Mouse (Mus musculus) frontal cortex, postnatal 36 days (tissue): ENCODE measurements around the gene Nipsnap1.
A peak's percentile ranks its signal among the peaks of the same experiment; 100 is the strongest.

Source experiments
- DNase-seq, 2 experiments: peaks; one replicate each; pipeline ENCODE4 v3.0.0; 2022; ENCODE audit warnings: low spot score in 2 of 2

Nipsnap1 gene

DNA sequence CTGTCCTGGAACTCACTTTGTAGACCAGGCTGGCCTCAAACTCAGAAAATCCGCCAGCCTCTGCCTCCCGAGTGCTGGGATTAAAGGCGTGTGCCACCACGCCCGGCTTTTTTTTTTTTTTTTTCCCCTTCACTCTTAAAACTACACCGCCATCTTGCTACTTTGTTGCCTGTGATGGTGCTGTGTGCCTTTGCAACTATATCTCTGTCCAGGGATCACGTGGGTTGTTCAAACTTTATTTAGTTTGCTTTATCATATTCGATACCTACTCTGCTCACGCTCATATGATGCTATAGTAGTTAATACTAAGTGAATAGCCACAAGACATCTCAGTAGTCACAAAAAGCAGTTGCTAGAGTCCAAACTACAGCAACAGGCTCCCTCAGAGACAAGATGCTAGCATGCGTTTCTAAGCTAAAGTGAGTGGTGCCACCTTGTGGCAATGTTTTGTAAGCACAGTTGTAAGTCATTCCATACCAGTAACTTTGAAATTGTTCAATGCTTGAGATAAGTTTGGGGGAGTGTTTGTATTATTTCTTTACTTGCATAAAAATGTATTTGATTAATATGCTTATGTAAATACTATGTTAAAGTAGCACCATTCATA, 8.0 kb upstream of the Nipsnap1 start:
- DNase-seq: peak; percentile 49 to 80

DNA sequence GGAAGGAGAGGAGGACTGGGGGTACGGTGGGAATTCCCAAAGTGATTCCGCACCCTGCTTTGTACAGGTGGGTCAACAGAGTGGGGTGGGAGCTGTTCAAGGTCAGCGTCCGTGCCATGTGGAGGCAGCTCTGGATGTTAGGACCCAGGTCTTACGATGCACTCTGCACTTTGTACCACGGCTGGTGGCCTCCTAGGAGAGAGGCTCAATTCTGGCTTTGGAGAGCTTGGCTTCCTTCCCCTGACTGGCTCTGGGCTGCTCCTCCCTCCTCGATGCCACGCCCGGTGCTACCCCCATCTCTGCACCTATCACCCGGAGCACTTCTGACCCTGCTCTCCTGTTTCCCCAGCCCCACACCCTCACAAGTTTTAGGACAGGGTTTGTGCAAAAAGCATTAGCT, 800 bp downstream of the Nipsnap1 start:
- no peak for DNase-seq

DNA sequence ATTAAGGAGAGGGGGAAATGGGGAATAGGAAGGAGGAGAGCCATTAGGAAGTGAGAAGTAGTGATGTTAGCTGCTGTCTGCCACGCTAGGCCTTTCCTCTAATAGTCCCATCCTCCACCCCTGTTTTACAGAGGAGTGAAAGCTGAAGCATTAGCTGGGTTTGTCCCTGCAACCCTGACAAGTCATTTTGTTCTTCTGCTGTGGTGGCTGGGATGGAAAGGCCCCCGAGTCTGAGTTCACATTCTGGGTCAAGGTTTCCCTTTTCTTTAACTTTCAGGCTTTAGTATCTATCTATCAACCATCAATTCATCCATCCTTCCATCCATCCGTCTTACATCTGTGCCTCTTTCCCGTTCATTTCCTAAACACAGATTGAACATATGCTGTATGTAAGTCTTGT, 7.3 kb downstream of the Nipsnap1 start:
- no peak for DNase-seq

DNA sequence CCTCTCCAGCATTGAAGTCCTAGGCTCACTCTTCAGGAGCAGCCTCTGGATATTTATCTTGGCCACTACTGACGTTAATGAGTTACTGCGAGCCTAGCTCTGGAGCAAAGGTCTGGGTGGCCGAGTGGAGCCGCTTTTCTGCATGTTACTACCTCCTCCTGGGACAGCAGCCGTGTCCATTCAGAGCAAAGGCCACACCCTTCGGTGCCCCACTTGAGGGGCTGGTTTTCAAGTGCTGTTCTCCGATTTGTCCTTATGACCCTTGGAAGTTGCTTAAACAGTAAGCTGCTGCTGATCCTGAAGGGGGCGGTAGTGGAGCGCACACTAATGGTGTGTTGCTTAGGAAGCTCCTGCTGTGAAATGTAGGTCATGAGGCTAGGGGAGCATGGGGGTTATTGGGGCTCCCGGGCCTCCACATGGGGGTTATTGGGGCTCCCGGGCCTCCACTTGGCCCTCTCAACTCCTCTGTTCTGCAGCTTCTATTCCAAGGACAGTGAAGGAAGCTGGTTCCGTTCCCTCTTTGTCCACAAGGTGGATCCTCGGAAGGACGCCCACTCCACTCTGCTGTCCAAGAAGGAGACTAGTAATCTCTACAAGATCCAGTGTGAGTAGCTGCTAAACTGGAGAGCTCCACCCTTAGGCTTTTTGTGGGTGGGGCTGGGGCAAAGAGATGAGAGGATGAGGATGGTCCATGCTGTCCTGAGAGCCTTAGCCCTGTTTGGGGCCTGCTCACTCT, 9.3 kb downstream of the Nipsnap1 start:
- no peak for DNase-seq

DNA sequence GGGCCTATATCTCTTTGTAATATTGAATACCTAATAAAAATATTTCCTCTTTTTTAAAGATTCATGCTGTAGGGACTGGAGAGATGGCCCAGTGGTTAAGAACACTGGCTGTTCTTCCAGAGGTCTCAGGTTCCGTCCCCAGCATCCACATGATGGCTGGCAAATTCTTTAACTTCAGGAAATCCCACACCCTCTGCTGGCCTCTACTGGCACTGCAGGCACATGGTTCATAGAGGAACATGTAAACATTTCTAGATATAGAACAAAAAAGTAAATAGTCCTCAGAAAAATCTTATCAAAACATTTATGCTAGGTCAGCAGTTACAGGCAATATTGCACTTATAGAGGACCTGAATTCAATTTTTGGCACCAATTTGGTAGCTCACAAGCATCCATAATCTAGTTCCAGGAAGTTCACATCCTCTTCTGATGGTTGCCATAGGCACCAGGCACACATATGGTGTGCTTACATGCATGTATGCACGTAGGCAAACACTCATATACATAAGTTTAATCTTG, 11.7 kb downstream of the Nipsnap1 start:
- DNase-seq: peak; percentile 26 to 47

DNA sequence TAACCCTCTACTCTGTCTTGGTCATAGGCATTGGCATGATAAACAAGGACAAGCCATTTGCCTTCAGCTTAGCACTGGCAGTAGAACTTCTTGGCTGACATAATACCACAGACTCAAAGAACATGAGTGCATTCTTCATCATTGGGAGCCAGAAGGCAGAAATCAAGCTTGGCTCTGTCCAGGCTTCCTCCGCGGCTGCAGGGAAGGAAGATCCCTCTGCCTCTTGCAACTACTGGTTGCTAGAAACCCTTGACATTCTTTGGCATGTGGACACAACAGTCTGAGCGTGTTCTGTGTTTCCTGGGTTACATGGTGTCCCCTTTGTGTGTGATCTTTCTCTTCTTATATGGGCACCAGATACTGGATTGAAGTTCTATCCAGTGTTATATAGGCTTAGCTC, 13.2 kb downstream of the Nipsnap1 start:
- DNase-seq: no peak

DNA sequence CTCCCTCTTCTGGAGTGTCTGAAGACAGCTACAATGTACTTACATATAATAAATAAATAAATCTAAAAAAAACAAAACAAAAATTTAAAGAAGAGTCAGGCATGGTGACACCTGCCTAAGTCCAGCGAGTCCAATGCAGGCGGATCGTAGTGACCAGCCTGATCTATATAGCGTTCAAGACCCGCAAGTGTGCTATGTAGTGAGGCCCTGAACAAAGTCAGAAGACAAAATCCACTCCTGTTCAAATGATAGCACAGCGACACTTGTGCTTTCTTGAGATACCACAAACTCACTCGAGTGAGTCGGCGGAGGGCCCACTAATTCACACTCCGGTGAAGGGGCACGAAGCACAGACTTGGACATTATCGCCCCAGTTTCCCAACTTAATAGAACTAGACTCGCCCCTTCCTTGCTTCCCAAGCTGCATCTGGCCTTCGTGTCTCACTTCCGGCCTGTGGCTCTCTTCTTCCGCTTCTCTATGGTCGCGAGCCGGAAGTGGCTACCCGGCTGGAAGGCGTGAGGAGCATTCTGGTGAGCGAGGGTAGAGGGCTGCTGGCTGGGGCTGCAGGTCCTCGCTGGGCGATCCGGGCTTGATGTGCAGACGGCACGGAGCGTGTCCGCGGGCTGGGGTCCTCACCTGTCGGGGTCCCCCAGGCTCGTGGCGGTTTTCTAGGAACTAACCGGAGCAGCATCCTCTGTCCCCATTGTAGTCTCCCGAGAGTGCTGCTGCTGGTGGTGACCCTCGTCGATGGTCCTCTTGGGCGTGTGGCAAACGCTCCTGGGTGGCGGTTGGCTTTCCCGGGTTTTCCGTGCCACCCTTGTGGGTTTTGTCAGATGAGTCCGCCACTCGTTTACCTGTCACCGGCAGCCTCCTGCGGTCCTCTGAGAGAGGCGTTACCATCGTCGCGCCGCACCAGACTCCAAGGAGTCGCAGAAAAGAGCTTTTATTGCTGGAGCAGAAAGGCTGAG, 21.4 kb downstream of the Nipsnap1 start, which contains the start of gene Thoc5:
TSS of gene Thoc5 (plus strand) at position 473 of the 969 bp plus-strand sequence.
- DNase-seq: peak; percentile 85

DNA sequence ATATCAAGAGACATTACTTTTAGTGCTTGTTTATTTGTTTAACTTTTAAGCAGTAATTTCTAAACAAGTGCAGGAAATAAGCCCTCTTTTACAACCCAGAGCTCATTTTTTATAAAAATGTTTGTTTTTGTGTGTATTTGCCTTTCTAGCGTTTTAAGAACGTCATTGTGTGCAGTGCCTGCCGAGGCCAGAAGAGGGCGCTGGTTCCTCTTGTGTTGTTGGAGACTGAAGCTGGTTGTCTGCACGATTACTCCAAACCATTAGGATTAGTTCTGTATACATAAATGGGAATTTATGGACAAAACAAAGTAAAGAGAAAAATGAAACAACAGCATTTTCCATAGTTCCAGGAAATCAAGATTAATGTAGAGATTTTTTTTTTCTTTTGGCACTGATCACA, 26.7 kb downstream of the Nipsnap1 start:
- DNase-seq: no peak

DNA sequence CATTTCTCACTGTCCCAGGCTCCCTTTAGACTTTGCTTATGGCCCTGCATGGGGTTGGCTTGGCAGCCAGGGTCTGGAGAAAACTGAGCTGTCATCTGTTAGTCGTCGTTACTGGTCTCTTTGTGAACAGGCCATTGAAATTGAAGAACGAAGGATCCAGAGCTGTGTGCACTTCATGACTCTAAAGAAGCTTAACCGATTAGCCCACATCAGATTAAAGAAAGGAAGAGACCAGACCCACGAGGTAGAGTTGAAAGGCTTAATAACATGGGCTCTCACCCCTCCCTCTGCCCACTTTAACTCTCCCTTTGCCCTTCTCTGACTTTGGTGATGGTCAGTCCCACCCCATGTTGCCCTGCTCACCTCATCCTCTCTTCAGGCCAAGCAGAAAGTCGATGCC, 28.2 kb downstream of the Nipsnap1 start:
- no peak for DNase-seq

DNA sequence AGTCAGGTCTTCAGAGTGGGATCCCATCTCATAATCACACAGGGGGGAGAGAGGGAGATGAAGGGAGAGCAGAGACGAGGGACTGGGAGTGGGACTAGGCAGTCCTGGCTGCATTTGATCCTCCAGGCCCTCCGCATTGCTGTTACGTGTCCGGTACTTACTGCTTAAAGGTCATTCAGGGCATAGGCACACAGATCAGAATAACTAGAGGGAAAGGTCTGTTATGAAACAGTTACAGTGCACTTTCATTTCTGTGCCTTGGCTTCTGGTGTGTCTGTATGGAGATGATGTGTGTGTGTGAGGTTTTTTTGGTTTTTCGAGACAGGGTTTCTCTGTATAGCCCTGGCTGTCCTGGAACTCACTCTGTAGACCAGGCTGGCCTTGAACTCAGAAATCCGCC, 32.5 kb downstream of the Nipsnap1 start:
- DNase-seq: no peak

DNA sequence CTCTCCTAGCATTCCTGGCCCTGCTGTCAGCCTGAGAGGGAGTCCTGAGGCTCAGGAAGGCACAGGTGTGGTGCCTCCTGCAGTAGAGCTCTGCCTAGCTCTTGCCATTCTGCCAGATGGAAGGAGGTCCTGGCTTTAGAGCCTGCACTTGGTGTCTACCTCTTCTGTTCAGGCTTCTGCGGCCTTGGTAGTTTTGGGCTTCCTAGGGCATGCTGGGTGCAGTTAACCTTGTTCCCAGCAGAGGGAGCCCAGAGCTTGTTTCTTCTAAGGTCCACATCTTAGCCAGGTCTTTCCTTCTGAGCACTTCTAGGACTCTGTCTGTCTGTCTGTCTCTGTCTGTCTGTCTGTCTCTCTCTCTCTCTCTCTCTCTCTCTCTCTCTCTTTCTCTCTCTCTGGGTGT, 42.3 kb downstream of the Nipsnap1 start:
- peak; percentile 60 to 71 for DNase-seq

DNA sequence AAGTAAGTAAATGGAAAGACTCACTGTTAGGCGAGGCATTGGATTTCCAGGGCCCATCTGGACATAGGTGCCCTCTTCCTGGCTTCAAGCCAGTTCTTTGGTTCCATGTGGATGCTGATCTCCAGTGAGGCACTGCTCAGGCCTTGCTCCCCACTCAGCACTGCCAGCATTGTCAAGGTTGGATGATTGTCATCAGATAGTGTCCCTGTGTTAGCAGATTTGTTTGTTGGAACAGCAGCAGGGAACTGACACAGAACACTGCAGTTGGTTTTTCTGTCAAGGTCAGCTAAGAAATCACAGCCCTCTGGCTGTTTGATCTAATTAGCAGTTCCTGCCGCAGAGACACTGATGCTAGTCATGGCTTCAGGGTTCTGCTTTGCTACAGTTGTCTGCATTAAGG, 47.5 kb downstream of the Nipsnap1 start:
- no peak for DNase-seq

DNA sequence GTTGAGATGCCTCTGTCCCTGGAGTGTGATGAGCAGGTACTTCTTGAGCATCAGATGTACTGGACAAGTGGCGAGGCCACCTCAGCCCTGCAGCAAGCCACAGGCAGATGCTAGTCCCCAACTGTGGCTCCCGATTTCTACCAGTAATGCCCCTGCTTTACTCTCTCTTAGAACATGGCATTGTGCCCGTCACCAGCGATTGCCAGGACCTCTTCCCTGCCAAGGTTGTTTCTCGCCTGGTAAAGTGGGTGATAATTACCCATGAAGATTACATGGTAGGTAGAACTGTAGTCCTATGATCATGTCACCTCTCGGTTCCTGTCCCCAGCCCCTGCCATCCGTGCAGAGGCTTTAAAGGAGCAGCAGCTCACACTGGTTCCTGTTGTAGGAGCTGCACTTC, 48.0 kb downstream of the Nipsnap1 start:
- DNase-seq: no peak

DNA sequence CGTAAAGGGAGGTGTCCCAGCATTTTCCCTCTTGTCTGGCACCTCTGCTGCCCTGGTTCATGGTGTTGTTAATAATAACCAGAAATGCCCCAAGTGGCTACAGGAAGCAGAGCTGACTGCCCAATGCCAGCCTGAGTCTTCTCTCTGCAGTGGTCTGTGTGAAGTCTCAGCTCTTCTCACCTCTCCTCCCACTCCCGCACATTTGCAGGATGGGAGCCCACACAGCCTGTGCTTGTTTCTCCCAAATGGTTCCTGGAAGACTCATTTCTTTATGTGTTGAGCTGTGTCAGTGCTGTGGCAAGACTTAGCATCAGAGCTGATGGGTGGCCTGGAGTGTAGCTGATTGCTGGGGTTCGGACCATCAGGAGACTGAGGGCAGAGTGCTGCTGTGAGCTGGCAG, 53.5 kb downstream of the Nipsnap1 start:
- peak; percentile 51 to 67 for DNase-seq

DNA sequence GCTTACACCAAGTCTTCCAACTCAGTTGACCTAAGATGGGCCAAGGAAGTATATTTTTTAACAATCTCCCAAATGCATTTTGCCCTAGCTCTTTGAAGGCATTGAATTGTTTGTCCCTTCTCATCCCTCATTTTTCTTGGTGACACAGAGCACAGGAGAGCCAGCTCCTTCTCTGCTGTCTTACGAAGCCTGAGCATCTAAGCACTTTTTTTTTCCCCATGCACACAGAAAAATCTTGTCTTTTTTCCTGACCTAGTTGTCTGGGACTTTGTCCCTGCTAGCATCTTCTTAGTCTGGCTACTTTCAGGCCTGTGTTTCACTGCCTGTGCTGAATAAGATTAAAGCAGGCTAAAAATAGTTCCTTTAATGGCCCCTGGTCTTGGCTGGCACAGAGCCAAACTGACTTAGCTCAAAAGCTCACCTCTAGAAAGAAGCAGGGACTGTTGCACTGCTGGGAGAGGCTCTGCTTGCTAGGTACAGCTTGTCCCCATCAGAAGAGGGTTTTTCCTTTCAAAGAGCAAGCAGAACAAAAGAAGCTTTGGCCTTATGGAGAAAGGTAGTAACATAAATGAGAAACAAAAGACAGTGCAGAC, 57.4 kb downstream of the Nipsnap1 start:
- DNase-seq: no peak

DNA sequence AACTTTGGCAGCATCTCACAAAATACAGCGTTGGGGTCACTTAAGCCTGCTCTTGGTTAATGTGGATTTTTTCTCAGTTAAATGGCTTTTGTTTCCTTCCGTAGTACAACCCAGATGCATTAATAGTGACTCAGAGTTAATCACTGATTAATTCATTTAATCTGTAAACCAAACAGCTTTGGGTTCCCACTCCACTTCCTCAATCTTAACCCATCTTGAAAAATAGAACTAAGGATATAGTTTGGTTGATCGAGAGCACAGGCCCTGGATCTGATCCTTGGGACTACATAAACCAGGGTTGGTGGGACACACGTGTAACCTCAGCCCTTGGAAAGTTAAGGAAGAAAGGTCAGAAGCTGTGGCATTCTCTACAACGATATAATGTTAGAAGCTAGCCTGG, 62.5 kb downstream of the Nipsnap1 start:
- DNase-seq: no peak
